30 mouse cellular contexts compared by ENCODE assay signal in the genomic region with DNA sequence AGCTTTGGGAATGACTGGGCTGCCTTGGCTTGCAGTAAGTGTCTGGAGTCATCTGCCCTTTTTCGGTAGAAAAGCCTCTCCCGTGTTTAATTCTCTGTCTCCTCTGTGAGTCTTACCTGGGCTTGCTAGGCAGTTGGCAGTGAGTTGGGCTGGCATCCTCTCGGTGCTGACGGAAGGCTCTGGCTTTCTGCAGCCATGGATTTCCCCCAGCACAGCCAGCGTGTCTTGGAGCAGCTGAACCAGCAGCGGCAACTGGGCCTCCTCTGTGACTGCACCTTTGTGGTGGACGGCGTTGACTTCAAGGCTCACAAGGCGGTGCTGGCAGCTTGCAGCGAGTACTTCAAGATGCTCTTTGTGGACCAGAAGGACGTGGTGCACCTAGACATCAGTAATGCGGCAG. TPM values are rescaled to one million over a fixed set of nuclear protein-coding genes. Genes with fewer than 3 reads are reported as not detected.
DNase-seq lines count a peak whose midpoint lies in the region; ATAC-seq lines count a peak whose summit lies in the region.
"Had no signal": no experiment of that assay in that cellular context is flagged by ENCODE, and none has a peak within 500 bp of the region (broad histone marks: within the 10 kb centered on the region; RNA-seq: fewer than 3 reads in every experiment).

No protein-coding gene starts in this region.

- DNase-seq in embryonic facial prominence, embryonic 10.5 days (ENCODE audit: low spot score), result no peak
- DNase-seq in hindbrain, embryonic 10.5 days (ENCODE audit: low spot score), result no peak
- no peak for DNase-seq in hindbrain, embryonic 14.5 days (ENCODE audit: low spot score)
- no peak for DNase-seq in natural killer cell, adult 2 months (ENCODE audit: low spot score in 2 of 2)
- DNase-seq: adrenal gland, postnatal 14 days; cerebellum, adult 18-20 months; kidney, adult 9 months; kidney, postnatal 10 days; layer of hippocampus, adult 9-11 months; right cerebral cortex, postnatal 14 days; thymus, postnatal 14 days had no signal

- H3K36me3 ChIP-seq in embryonic facial prominence, embryonic 13.5 days, result peaks cover 69% of the 10 kb centered on the region
- peaks cover 79% of the 10 kb centered on the region for H3K36me3 ChIP-seq in embryonic facial prominence, embryonic 10.5 days (replicated peaks)
- H3K36me3 ChIP-seq in hindbrain, embryonic 10.5 days, result peaks cover 78% of the 10 kb centered on the region
- H3K36me3 ChIP-seq in hindbrain, embryonic 14.5 days (replicated peaks; ENCODE audit: control insufficient read depth, insufficient read depth), result peaks cover 59% of the 10 kb centered on the region
- H3K36me3 ChIP-seq in midbrain, embryonic 13.5 days, result peaks cover 60% of the 10 kb centered on the region
- H3K36me3 ChIP-seq in midbrain, embryonic 15.5 days (replicated peaks), result peaks cover 44% of the 10 kb centered on the region; the same call in 1 of the 2 replicates

- H3K27me3 ChIP-seq in embryonic facial prominence, embryonic 13.5 days, result no peaks in the 10 kb centered on the region
- H3K27me3 ChIP-seq in embryonic facial prominence, embryonic 10.5 days (replicated peaks; ENCODE audit: low read depth, poor library complexity, severe bottlenecking), result no peaks in the 10 kb centered on the region
- H3K27me3 ChIP-seq in hindbrain, embryonic 10.5 days (ENCODE audit: insufficient read depth, poor library complexity, severe bottlenecking), result no peaks in the 10 kb centered on the region
- no peaks in the 10 kb centered on the region for H3K27me3 ChIP-seq in hindbrain, embryonic 14.5 days (ENCODE audit: control insufficient read depth, insufficient read depth, low read length)
- H3K27me3 ChIP-seq in midbrain, embryonic 13.5 days, result no peaks in the 10 kb centered on the region
- H3K27me3 ChIP-seq in midbrain, embryonic 15.5 days (replicated peaks), result no peaks in the 10 kb centered on the region
- H3K27me3 ChIP-seq: embryonic facial prominence, embryonic 15.5 days; forebrain, embryonic 13.5 days; heart, embryonic 15.5 days; hindbrain, embryonic 12.5 days; limb, embryonic 13.5 days; lung, embryonic 15.5 days had no signal

- 92% methylated on average over 12 of the region's 12 CpGs for WGBS in embryonic facial prominence, embryonic 13.5 days
- WGBS in embryonic facial prominence, embryonic 10.5 days, result 92% methylated on average over 12 of the region's 12 CpGs
- WGBS in hindbrain, embryonic 10.5 days, result 95% methylated on average over 12 of the region's 12 CpGs
- 88% methylated on average over 12 of the region's 12 CpGs for WGBS in hindbrain, embryonic 14.5 days
- WGBS in midbrain, embryonic 13.5 days, result 86% methylated on average over 12 of the region's 12 CpGs
- 88% methylated on average over 12 of the region's 12 CpGs for WGBS in midbrain, embryonic 15.5 days

- H3K4me3 ChIP-seq in embryonic facial prominence, embryonic 13.5 days, result no peak overlapping the region
- H3K4me3 ChIP-seq in embryonic facial prominence, embryonic 10.5 days, result no peak overlapping the region
- H3K4me3 ChIP-seq in hindbrain, embryonic 10.5 days, result no peak overlapping the region
- H3K4me3 ChIP-seq in hindbrain, embryonic 14.5 days (replicated peaks; ENCODE audit: low read length), result no peak overlapping the region
- H3K4me3 ChIP-seq in midbrain, embryonic 13.5 days (replicated peaks), result no peak overlapping the region
- H3K4me3 ChIP-seq in midbrain, embryonic 15.5 days, result no peak overlapping the region
- H3K4me3 ChIP-seq: embryonic facial prominence, embryonic 15.5 days; forebrain, embryonic 13.5 days; heart, embryonic 10.5 days; heart, embryonic 15.5 days; hindbrain, embryonic 12.5 days; limb, embryonic 13.5 days; lung, embryonic 15.5 days had no signal

- H3K4me2 ChIP-seq in embryonic facial prominence, embryonic 13.5 days, result no peak overlapping the region
- H3K4me2 ChIP-seq in hindbrain, embryonic 14.5 days (replicated peaks), result no peak overlapping the region
- H3K4me2 ChIP-seq in midbrain, embryonic 13.5 days (replicated peaks), result no peak overlapping the region
- no peak overlapping the region for H3K4me2 ChIP-seq in midbrain, embryonic 15.5 days
- H3K4me2 ChIP-seq: embryonic facial prominence, embryonic 15.5 days; forebrain, embryonic 13.5 days; heart, embryonic 15.5 days; hindbrain, embryonic 12.5 days; limb, embryonic 13.5 days; liver, embryonic 11.5 days; lung, embryonic 15.5 days had no signal

- H3K4me1 ChIP-seq in embryonic facial prominence, embryonic 13.5 days, result peaks cover 17% of the 10 kb centered on the region
- H3K4me1 ChIP-seq in embryonic facial prominence, embryonic 10.5 days, result peaks cover 24% of the 10 kb centered on the region
- peaks cover 40% of the 10 kb centered on the region for H3K4me1 ChIP-seq in hindbrain, embryonic 10.5 days (replicated peaks)
- no peaks in the 10 kb centered on the region for H3K4me1 ChIP-seq in hindbrain, embryonic 14.5 days (replicated peaks; ENCODE audit: control insufficient read depth, insufficient read depth, low read length)
- H3K4me1 ChIP-seq in midbrain, embryonic 13.5 days (replicated peaks), result peaks cover 39% of the 10 kb centered on the region
- H3K4me1 ChIP-seq in midbrain, embryonic 15.5 days, result peaks cover 13% of the 10 kb centered on the region; the same call in 1 of the 2 replicates

- H3K27ac ChIP-seq in embryonic facial prominence, embryonic 13.5 days, result 0 out of 2 replicates have a peak overlapping the region, but pooled peaks have one; percentile 2
- no peak overlapping the region for H3K27ac ChIP-seq in embryonic facial prominence, embryonic 10.5 days (replicated peaks)
- H3K27ac ChIP-seq in hindbrain, embryonic 10.5 days, result peak overlapping the region; percentile 56
- H3K27ac ChIP-seq in hindbrain, embryonic 14.5 days, result no peak overlapping the region
- 0 out of 2 replicates have a peak overlapping the region, but pooled peaks have one; percentile 9 for H3K27ac ChIP-seq in midbrain, embryonic 13.5 days
- no peak overlapping the region for H3K27ac ChIP-seq in midbrain, embryonic 15.5 days
- H3K27ac ChIP-seq: embryonic facial prominence, embryonic 15.5 days; heart, embryonic 10.5 days; heart, embryonic 15.5 days; hindbrain, embryonic 12.5 days; limb, embryonic 13.5 days; lung, embryonic 15.5 days had no signal

- no peaks in the 10 kb centered on the region for H3K9me3 ChIP-seq in embryonic facial prominence, embryonic 13.5 days
- H3K9me3 ChIP-seq in embryonic facial prominence, embryonic 10.5 days, result no peaks in the 10 kb centered on the region
- no peaks in the 10 kb centered on the region for H3K9me3 ChIP-seq in hindbrain, embryonic 10.5 days
- H3K9me3 ChIP-seq in hindbrain, embryonic 14.5 days (ENCODE audit: control insufficient read depth, low read length), result no peaks in the 10 kb centered on the region
- no peaks in the 10 kb centered on the region for H3K9me3 ChIP-seq in midbrain, embryonic 13.5 days
- no peaks in the 10 kb centered on the region for H3K9me3 ChIP-seq in midbrain, embryonic 15.5 days
- H3K9me3 ChIP-seq: embryonic facial prominence, embryonic 15.5 days; forebrain, embryonic 13.5 days; heart, embryonic 10.5 days; heart, embryonic 15.5 days; hindbrain, embryonic 12.5 days; limb, embryonic 13.5 days; lung, embryonic 15.5 days had no signal

- H3K9ac ChIP-seq in embryonic facial prominence, embryonic 13.5 days, result no peak overlapping the region
- H3K9ac ChIP-seq in hindbrain, embryonic 14.5 days, result no peak overlapping the region
- H3K9ac ChIP-seq in midbrain, embryonic 13.5 days (replicated peaks), result no peak overlapping the region
- H3K9ac ChIP-seq in midbrain, embryonic 15.5 days, result no peak overlapping the region
- H3K9ac ChIP-seq: embryonic facial prominence, embryonic 15.5 days; forebrain, embryonic 13.5 days; heart, embryonic 15.5 days; hindbrain, embryonic 12.5 days; limb, embryonic 13.5 days; lung, embryonic 15.5 days had no signal

- ATAC-seq in embryonic facial prominence, embryonic 13.5 days (ENCODE audit: insufficient number of reproducible peaks, insufficient read depth, low FRiP score, low TSS enrichment, low read depth), result no peak
- ATAC-seq in hindbrain, embryonic 14.5 days (ENCODE audit: low FRiP score), result no peak
- ATAC-seq in midbrain, embryonic 13.5 days, result no peak
- no peak for ATAC-seq in midbrain, embryonic 15.5 days (replicated peaks)
- ATAC-seq: CD4-positive, CD25-positive, alpha-beta regulatory T cell, adult 4 months; midbrain, embryonic 16.5 days had no signal

RNA-seq across cellular contexts. Expression of a gene that starts 17.1 kb away (rescaled TPM):
- polyA plus RNA-seq in embryonic facial prominence, embryonic 13.5 days (2015; fragmentation: Nextera tagmentation; extraction: Ambion mirVana), result 43.4 and 43.8 TPM in 2 replicates
- polyA plus RNA-seq in embryonic facial prominence, embryonic 10.5 days (2016; fragmentation: Nextera tagmentation; extraction: Ambion mirVana), result 59.6 and 62.3 TPM in 2 replicates
- 52.6 and 60.8 TPM in 2 replicates for polyA plus RNA-seq in hindbrain, embryonic 10.5 days (2016; fragmentation: Nextera tagmentation; extraction: Ambion mirVana)
- polyA plus RNA-seq in hindbrain, embryonic 14.5 days (2014; fragmentation: Nextera tagmentation; extraction: Ambion mirVana), result 29.5 and 30.7 TPM in 2 replicates
- 54.7 and 61.0 TPM in 2 replicates for polyA plus RNA-seq in midbrain, embryonic 13.5 days (2015; fragmentation: Nextera tagmentation; extraction: Ambion mirVana)
- 49.4 and 49.7 TPM in 2 replicates for polyA plus RNA-seq in midbrain, embryonic 15.5 days (2015; fragmentation: Nextera tagmentation; extraction: Ambion mirVana)

RNA-seq across cellular contexts. Expression of a gene that starts 25.7 kb away (rescaled TPM):
- not detected in 2 replicates for polyA plus RNA-seq in embryonic facial prominence, embryonic 13.5 days (2015; fragmentation: Nextera tagmentation; extraction: Ambion mirVana)
- not detected in 2 replicates for polyA plus RNA-seq in embryonic facial prominence, embryonic 10.5 days (2016; fragmentation: Nextera tagmentation; extraction: Ambion mirVana)
- not detected in 2 replicates for polyA plus RNA-seq in hindbrain, embryonic 10.5 days (2016; fragmentation: Nextera tagmentation; extraction: Ambion mirVana)
- polyA plus RNA-seq in hindbrain, embryonic 14.5 days (2014; fragmentation: Nextera tagmentation; extraction: Ambion mirVana), result 0.29 TPM in 1 of 2 replicates, not detected in the other
- not detected in 2 replicates for polyA plus RNA-seq in midbrain, embryonic 13.5 days (2015; fragmentation: Nextera tagmentation; extraction: Ambion mirVana)
- 0.32 and 0.50 TPM in 2 replicates for polyA plus RNA-seq in midbrain, embryonic 15.5 days (2015; fragmentation: Nextera tagmentation; extraction: Ambion mirVana)
- polyA plus RNA-seq: CD4-positive, CD25-positive, alpha-beta regulatory T cell, adult 4 months; embryonic facial prominence, embryonic 15.5 days; forebrain, embryonic 13.5 days; heart, embryonic 10.5 days; heart, embryonic 15.5 days; hindbrain, embryonic 12.5 days; intestine, embryonic 16.5 days; limb, embryonic 13.5 days; liver, embryonic 11.5 days; liver, embryonic 16.5 days; lung, embryonic 15.5 days; small intestine, adult 2 months; stomach, embryonic 14.5 days had no signal

RNA-seq across cellular contexts. Expression of a gene that starts 41.0 kb away (rescaled TPM):
- 0.63 TPM in 1 of 2 replicates, not detected in the other for polyA plus RNA-seq in embryonic facial prominence, embryonic 13.5 days (2015; fragmentation: Nextera tagmentation; extraction: Ambion mirVana)
- polyA plus RNA-seq in embryonic facial prominence, embryonic 10.5 days (2016; fragmentation: Nextera tagmentation; extraction: Ambion mirVana), result 0.15 TPM in 1 of 2 replicates, not detected in the other
- not detected in 2 replicates for polyA plus RNA-seq in hindbrain, embryonic 10.5 days (2016; fragmentation: Nextera tagmentation; extraction: Ambion mirVana)
- polyA plus RNA-seq in hindbrain, embryonic 14.5 days (2014; fragmentation: Nextera tagmentation; extraction: Ambion mirVana), result 0.16 TPM in 1 of 2 replicates, not detected in the other
- not detected in 2 replicates for polyA plus RNA-seq in midbrain, embryonic 13.5 days (2015; fragmentation: Nextera tagmentation; extraction: Ambion mirVana)
- 0.14 TPM in 1 of 2 replicates, not detected in the other for polyA plus RNA-seq in midbrain, embryonic 15.5 days (2015; fragmentation: Nextera tagmentation; extraction: Ambion mirVana)
- polyA plus RNA-seq: CD4-positive, CD25-positive, alpha-beta regulatory T cell, adult 4 months; forebrain, embryonic 13.5 days; hindbrain, embryonic 12.5 days; midbrain, embryonic 16.5 days had no signal

RNA-seq across cellular contexts. Expression of a gene that starts 45.8 kb away (rescaled TPM):
- not detected in 2 replicates for polyA plus RNA-seq in embryonic facial prominence, embryonic 13.5 days (2015; fragmentation: Nextera tagmentation; extraction: Ambion mirVana)
- polyA plus RNA-seq in embryonic facial prominence, embryonic 10.5 days (2016; fragmentation: Nextera tagmentation; extraction: Ambion mirVana), result 0.15 TPM in 1 of 2 replicates, not detected in the other
- 0.11 TPM in 1 of 2 replicates, not detected in the other for polyA plus RNA-seq in hindbrain, embryonic 10.5 days (2016; fragmentation: Nextera tagmentation; extraction: Ambion mirVana)
- not detected in 2 replicates for polyA plus RNA-seq in hindbrain, embryonic 14.5 days (2014; fragmentation: Nextera tagmentation; extraction: Ambion mirVana)
- not detected in 2 replicates for polyA plus RNA-seq in midbrain, embryonic 13.5 days (2015; fragmentation: Nextera tagmentation; extraction: Ambion mirVana)
- not detected in 2 replicates for polyA plus RNA-seq in midbrain, embryonic 15.5 days (2015; fragmentation: Nextera tagmentation; extraction: Ambion mirVana)
- polyA plus RNA-seq: CD4-positive, CD25-positive, alpha-beta regulatory T cell, adult 4 months; embryonic facial prominence, embryonic 15.5 days; forebrain, embryonic 13.5 days; hindbrain, embryonic 12.5 days; large intestine, adult 2 months; limb, embryonic 13.5 days; liver, embryonic 11.5 days; liver, embryonic 16.5 days; lung, embryonic 15.5 days; midbrain, embryonic 16.5 days; neural tube, embryonic 14.5 days; small intestine, adult 2 months; stomach, embryonic 14.5 days had no signal

Comparison
In these comparisons a context has a peak if more than half of its experiments do, and no peak if none do; other contexts are left out.
1. H3K27ac ChIP-seq: peak in embryonic facial prominence, embryonic 13.5 days (single experiment), hindbrain, embryonic 10.5 days (single experiment) and midbrain, embryonic 13.5 days (single experiment); none in embryonic facial prominence, embryonic 10.5 days (single experiment), hindbrain, embryonic 14.5 days (single experiment) and midbrain, embryonic 15.5 days (single experiment).